Mouse (Mus musculus): Measurements from ENCODE around the gene Ckb. TPM values are rescaled to one million over a fixed set of nuclear protein-coding genes. Genes with fewer than 3 reads are reported as not detected.

Gene Ckb
- polyA plus RNA-seq, 1 experiment from 2014 or later, result 765 TPM

DNA sequence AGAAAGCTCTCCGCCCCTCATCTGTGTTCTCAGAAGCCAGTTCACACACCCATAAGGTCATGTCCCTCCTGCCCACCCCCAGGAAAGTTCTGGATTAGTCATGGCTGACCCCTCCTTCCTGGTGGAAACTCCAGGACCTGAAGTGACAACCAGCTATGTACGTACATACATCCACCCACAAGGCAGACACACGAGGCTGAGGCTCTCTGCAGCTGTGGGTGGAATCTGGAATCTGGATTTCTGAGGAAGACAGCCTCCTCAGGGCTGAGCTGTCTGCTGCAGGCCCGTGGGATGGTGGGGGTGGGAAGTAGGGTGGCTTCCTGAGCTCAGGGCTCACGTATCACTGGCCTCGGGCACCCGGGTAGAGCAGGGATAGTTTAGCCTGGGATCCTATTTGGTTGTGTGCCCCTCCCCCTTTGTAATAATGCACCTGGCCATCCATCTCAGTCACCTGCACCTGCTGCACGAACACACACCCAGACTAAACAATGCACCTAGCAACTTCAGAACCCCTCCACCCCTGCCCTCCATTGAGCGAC, 28.9 kb upstream of the Ckb start:
- no peak overlapping the region for H3K4me2 ChIP-seq (replicated peaks)
- ATAC-seq, result no peak
- H3K27me3 ChIP-seq (replicated peaks), result no peaks in the 10 kb centered on the region
- H3K36me3 ChIP-seq, result no peaks in the 10 kb centered on the region
- H3K4me1 ChIP-seq (replicated peaks), result peaks cover 26% of the 10 kb centered on the region
- H3K27ac ChIP-seq, result no peak overlapping the region
- H3K9ac ChIP-seq, result no peak overlapping the region
- WGBS, result 55% methylated on average over 9 of the region's 9 CpGs
- H3K9me3 ChIP-seq, result no peaks in the 10 kb centered on the region
- H3K4me3 ChIP-seq (replicated peaks), result no peak overlapping the region

DNA sequence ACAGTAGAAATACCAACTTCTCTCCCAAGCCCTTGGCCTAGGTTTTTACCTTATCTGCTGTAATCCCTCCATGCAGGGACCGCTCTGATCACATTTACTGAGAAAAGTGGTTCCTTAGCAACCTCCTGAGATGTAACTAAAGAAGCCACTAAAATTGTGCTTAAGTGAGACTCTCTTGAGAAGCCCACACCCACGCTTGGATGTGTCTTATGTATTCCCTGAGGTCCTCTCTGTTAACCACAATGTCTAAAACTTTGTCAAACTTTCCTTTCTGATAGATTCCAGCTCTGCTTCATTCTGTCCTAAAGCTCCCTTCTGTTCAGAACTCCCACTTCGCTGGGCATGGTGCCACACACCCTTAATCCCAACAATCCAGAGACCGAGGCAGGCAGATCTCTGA, 27.4 kb upstream of the Ckb start:
- Histone ChIP-seq H3K27me3 (replicated peaks) (no peaks in the 10 kb centered on the region), H3K9me3 (no peaks in the 10 kb centered on the region), H3K4me2 (replicated peaks) (no peak overlapping the region), H3K36me3 (no peaks in the 10 kb centered on the region), H3K27ac (no peak overlapping the region), H3K4me3 (replicated peaks) (no peak overlapping the region), H3K4me1 (replicated peaks) (peaks cover 22% of the 10 kb centered on the region), H3K9ac (no peak overlapping the region)
- WGBS, result 73% methylated on average over 4 of the region's 4 CpGs
- no peak for ATAC-seq

DNA sequence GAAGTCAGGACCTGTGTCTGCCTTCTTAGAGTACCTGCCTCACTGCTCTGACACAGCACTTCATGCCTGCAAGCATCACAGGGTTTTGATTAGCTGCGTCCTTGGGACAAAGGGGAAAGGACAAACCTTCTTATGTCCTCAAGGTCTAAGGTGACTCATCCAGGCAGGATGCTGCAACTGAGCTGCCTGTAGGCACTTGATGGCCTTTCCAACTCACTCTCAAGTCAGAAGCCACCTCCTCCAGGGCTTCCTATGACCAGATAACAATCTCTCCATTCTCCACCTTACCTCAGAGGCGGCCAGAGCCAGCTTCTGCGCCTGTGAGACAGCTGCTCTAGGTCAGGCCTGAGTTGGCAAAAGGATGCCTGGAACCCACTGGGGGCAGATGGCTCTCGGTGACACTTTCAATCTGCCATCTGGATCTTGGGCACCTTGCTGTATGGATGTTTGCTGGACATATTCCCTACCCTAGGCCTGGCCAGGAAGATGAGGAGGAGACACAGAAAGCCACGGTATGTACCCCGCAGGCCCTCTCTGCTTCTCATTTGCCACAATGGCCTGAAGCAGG, 26.3 kb upstream of the Ckb start:
- no peak overlapping the region for H3K27ac ChIP-seq
- H3K27me3 ChIP-seq (replicated peaks), result no peaks in the 10 kb centered on the region
- ATAC-seq, result no peak

DNA sequence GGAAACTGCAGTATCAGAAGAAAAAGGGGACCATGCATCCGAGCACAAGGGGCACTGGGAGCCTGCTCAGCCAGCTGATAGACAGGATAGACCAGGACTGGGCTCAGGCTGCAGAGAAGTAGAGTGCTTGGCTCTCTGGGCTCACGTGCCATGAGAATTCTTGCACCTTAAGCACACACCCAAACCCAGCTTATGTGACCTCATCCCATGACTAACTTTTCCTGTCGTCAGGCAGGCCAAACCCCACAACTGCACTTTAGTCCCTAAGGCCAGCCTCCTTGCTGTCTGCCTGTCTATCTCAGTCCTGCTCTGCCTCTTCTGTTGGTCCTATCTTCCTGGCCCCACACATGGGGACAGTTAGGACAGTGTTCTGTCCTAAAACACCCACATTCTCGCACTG, 25.6 kb upstream of the Ckb start:
- WGBS, result 54% methylated on average over 4 of the region's 4 CpGs
- ATAC-seq, result peak; percentile 35
- no peak overlapping the region for H3K9ac ChIP-seq
- no peak overlapping the region for H3K27ac ChIP-seq
- no peaks in the 10 kb centered on the region for H3K36me3 ChIP-seq
- H3K4me3 ChIP-seq (replicated peaks), result no peak overlapping the region
- no peaks in the 10 kb centered on the region for H3K9me3 ChIP-seq
- no peaks in the 10 kb centered on the region for H3K27me3 ChIP-seq (replicated peaks)
- H3K4me1 ChIP-seq (replicated peaks), result peaks cover 35% of the 10 kb centered on the region
- H3K4me2 ChIP-seq (replicated peaks), result 0 out of 2 replicates have a peak overlapping the region, but pooled peaks have one; percentile 0

More for the DNA sequence above, 26.3 kb upstream of the Ckb start:
- H3K4me1 ChIP-seq (replicated peaks), result peaks cover 28% of the 10 kb centered on the region
- no peaks in the 10 kb centered on the region for H3K36me3 ChIP-seq
- no peak overlapping the region for H3K4me2 ChIP-seq (replicated peaks)
- 79% methylated on average over 6 of the region's 6 CpGs for WGBS
- no peaks in the 10 kb centered on the region for H3K9me3 ChIP-seq
- no peak overlapping the region for H3K4me3 ChIP-seq (replicated peaks)
- H3K9ac ChIP-seq, result no peak overlapping the region

DNA sequence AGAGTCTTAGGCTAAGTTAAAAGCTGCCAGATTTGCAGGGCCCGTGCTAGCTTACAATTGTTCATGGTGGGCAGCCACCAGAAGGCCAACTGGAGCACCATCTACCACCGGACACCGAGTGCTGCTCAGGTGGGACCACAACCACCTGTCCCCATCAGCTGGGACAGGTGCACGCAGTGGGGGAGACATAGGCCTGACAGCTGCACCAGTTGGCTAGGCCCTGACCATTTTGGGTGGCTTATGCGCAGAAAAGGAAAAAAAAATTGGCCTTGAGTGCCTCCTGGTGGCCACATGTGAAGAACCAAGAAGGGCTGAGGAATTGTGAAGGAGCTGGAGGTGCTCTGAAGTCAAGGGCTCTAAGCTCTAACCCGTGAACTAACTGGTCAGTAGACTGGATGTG, 24.1 kb upstream of the Ckb start:
- 39% methylated on average over 6 of the region's 6 CpGs for WGBS
- ATAC-seq, result peak; percentile 10; the same call in 1 of the 2 replicates
- Histone ChIP-seq H3K36me3 (no peaks in the 10 kb centered on the region), H3K4me2 (replicated peaks) (no peak overlapping the region), H3K27me3 (replicated peaks) (no peaks in the 10 kb centered on the region), H3K4me1 (replicated peaks) (peaks cover 48% of the 10 kb centered on the region), H3K4me3 (replicated peaks) (no peak overlapping the region), H3K9me3 (no peaks in the 10 kb centered on the region), H3K27ac (peak overlapping the region; percentile 27; the same call in 1 of the 2 replicates), H3K9ac (0 out of 2 replicates have a peak overlapping the region, but pooled peaks have one; percentile 8)

DNA sequence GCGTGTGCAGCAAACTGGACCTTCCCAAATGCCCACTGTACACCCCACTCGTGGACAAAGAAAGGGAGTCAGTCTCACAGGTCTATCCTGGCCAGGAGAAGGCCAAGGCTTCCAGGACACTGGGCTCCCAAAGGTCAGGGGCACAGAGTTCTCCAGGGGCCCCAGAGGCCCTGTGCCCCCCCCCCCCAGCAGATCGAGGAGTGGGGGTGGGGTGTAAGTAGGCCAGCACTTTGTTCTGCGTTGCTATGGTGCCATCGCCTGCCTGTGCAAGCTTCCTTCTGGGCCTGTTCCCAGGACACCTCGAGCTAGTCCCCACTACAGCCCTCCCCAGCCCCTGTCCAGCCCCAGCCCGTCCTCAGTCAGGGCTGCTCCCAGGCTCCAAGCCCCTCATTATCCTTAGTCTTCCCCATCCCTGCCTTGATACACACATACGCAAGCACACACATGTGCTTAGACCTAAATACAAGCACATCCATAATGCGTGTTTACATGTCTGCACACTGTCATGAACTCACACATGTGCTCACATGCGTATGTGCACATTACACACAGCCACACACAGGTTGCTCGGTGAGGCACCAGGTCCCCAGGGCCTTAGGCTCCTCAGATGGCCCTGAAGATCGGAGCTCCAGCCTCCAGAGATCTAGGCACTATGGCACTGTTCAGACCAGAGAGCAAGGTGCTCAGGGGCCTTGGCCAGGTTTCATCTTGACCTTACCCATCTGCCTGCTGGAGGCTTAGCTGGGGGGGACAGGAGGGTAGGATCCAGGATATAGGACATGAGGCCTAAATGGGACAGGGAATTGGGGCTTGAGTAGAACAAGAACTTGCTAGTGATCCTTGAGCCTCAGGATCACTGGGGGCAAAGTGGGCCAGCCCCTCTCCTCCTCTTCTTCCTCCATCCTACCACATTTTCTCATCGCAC, 23.0 kb upstream of the Ckb start:
- Histone ChIP-seq H3K27me3 (replicated peaks) (no peaks in the 10 kb centered on the region), H3K4me3 (replicated peaks) (no peak overlapping the region), H3K4me1 (replicated peaks) (peaks cover 54% of the 10 kb centered on the region), H3K27ac (peak overlapping the region; percentile 79; the same call in 1 of the 2 replicates), H3K4me2 (replicated peaks) (no peak overlapping the region), H3K9ac (peak overlapping the region; percentile 34; the same call in 1 of the 2 replicates), H3K9me3 (no peaks in the 10 kb centered on the region), H3K36me3 (no peaks in the 10 kb centered on the region)
- WGBS, result 64% methylated on average over 12 of the region's 13 CpGs
- ATAC-seq, result no peak

DNA sequence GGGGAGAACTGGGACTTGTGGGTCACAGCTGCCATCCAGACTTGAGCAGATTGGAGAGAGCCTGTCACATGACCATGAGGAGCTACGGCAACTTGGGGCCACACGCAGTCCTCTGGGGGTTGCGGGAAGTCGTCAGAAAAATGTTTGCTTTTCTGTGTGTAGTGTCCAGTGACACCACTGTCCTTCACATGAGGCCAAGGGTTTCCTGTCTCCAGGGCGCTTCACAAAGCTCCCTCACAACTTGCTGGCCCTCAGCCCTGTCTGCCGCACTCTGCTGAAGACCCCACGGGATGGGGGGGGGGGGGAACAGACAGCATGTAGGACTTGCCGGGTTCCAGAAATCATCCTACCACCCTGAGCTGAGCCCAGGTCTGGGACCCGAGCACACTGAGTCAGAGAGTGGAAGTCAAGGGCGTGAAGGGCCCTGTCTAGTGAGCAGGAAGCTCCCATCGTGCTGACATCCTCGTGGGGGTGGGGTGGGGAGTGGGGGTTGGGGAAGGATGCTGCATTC, 22.2 kb upstream of the Ckb start:
- Histone ChIP-seq H3K36me3 (no peaks in the 10 kb centered on the region), H3K27ac (peak overlapping the region; percentile 79), H3K9me3 (no peaks in the 10 kb centered on the region), H3K27me3 (replicated peaks) (no peaks in the 10 kb centered on the region), H3K4me2 (replicated peaks) (peak overlapping the region; percentile 42), H3K4me1 (replicated peaks) (peaks cover 57% of the 10 kb centered on the region), H3K4me3 (replicated peaks) (no peak overlapping the region), H3K9ac (peak overlapping the region; percentile 11)
- ATAC-seq, result peak; percentile 4; the same call in 1 of the 2 replicates
- 17% methylated on average over 12 of the region's 12 CpGs for WGBS

DNA sequence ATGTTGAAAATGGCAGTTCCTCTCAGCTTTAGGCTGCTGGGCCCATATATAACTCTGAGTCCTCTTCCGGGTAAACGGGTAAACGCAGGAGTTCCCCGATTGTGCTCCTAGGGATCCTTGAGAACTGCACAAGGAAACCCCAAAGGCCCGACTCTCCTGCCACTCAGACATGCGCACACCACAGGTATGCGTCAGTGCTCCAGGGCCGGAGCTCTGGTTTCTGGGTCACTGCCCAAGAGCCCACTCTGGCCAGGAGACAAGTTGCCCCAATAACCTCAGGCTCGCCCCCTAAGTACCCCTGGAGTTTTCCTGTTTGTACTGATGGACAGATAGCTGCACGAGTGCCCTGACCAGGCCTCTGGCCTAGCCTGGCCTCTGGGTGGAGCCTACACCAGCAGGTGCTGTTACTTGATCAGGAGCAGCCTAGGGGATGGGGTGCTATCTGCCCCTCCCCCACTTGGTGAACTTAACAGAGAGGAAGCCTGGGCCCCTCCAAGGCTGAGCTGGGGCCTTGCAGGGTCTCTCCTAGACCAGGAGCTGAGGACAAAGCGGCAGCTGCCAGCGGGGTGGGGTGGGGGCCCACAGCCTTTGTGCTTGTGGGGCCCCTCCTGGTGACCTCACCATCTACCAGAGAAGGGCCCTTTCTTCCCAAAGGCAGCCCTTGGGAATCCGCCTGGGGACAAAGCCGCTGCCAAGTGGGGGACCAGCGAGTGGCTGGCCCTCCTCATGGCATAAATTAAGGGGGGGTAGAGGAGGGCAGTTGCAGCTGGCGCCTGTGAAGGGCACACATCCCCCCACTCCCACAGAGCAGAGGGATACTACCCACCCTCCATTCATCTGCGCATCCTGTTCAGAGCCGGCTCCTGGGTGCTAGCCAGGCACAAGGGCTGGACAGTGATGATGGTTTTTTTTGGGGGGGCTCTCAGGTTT, 21.5 kb upstream of the Ckb start:
- H3K27ac ChIP-seq, result peak overlapping the region; percentile 79
- no peak overlapping the region for H3K4me3 ChIP-seq (replicated peaks)
- H3K27me3 ChIP-seq (replicated peaks), result no peaks in the 10 kb centered on the region
- no peaks in the 10 kb centered on the region for H3K9me3 ChIP-seq
- peak; percentile 21 for ATAC-seq
- WGBS, result 50% methylated on average over 18 of the region's 18 CpGs
- H3K4me1 ChIP-seq (replicated peaks), result peaks cover 57% of the 10 kb centered on the region
- H3K4me2 ChIP-seq (replicated peaks), result peak overlapping the region; percentile 42
- peak overlapping the region; percentile 11 for H3K9ac ChIP-seq
- H3K36me3 ChIP-seq, result no peaks in the 10 kb centered on the region

DNA sequence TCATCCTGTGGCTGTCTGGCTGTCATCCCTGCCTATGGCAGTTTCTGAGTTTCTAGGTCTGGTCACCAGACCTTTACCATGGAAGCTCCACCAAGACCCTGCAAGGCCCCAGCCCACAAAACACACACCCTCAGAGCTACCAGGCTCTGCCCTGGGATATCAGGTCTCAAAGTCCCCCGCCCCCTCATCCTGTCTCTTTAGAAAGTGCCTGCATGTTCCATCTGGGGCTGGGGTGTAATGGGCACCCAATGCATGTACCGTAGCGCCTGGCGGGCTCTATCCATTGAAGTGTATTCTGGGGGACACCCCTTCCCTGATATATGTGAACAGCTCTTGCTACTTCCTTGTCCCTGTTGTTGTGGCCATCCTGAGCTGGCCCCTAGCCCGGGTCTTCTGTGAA, 20.8 kb upstream of the Ckb start:
- H3K36me3 ChIP-seq, result no peaks in the 10 kb centered on the region
- no peak overlapping the region; the same call in 1 of the 2 replicates for H3K9ac ChIP-seq
- peaks cover 61% of the 10 kb centered on the region for H3K4me1 ChIP-seq (replicated peaks)
- peak overlapping the region; percentile 79 for H3K27ac ChIP-seq
- WGBS, result 83% methylated on average over 5 of the region's 5 CpGs
- H3K9me3 ChIP-seq, result no peaks in the 10 kb centered on the region
- ATAC-seq, result no peak
- H3K4me3 ChIP-seq (replicated peaks), result no peak overlapping the region
- H3K4me2 ChIP-seq (replicated peaks), result no peak overlapping the region
- H3K27me3 ChIP-seq (replicated peaks), result no peaks in the 10 kb centered on the region

DNA sequence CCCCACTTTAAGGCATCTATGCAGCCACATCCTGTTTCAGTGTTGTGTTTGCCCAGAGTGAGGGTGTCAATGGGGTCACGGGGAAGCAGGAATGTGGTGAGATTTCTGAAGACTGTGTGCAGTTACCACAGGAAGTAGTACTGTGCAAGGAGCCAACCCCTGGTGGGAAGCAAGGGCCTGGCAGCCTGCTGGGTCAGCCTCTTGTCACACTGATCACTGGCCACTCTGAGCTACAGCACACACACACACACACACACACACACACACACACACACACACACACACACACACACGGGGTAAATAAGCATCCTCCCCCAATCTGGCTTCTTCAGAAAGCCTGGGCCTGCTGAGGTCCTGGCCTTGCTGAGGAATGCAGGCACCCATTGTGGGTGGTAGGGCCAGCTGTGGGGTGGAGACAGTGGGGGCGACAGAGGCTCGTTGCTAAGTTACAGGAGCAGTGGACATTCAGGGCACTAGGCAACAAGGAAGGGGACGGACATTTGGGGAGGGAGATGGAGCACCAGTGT, 19.3 kb upstream of the Ckb start:
- no peaks in the 10 kb centered on the region for H3K36me3 ChIP-seq
- peaks cover 71% of the 10 kb centered on the region for H3K4me1 ChIP-seq (replicated peaks)
- 21% methylated on average over 5 of the region's 5 CpGs for WGBS

DNA sequence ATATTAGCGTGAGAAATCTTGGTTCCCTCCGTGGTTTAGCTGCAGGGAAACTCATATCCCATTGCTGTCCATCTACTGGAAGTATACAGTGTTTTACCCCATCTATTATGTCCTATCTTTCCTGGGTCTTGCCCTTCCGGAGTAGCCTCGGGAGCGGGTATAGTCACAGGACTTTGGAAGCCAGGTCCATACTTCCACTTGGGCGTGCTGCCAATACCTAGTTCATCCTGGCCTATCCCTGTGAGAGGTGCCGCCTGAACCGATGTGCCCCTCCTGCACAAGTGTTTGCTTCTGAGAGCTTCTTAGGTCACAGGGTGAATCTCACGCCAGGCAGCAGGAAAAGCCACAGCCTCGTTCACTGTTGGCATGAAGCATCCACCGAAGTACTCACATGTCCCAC, 17.3 kb upstream of the Ckb start:
- Histone ChIP-seq H3K36me3 (no peaks in the 10 kb centered on the region), H3K27me3 (replicated peaks) (no peaks in the 10 kb centered on the region), H3K9ac (no peak overlapping the region), H3K4me1 (replicated peaks) (peaks cover 60% of the 10 kb centered on the region), H3K4me2 (replicated peaks) (no peak overlapping the region), H3K9me3 (no peaks in the 10 kb centered on the region), H3K4me3 (replicated peaks) (no peak overlapping the region), H3K27ac (no peak overlapping the region)
- 68% methylated on average over 11 of the region's 11 CpGs for WGBS
- no peak for ATAC-seq

More for the DNA sequence above, 19.3 kb upstream of the Ckb start:
- Histone ChIP-seq H3K4me2 (replicated peaks) (no peak overlapping the region), H3K4me3 (replicated peaks) (no peak overlapping the region), H3K27ac (peak overlapping the region; percentile 79; the same call in 1 of the 2 replicates), H3K27me3 (replicated peaks) (no peaks in the 10 kb centered on the region), H3K9ac (no peak overlapping the region), H3K9me3 (no peaks in the 10 kb centered on the region)
- ATAC-seq, result no peak
